Mouse (Mus musculus): ENCODE results near the gene Dlg2. TPM values are rescaled to one million over a fixed set of nuclear protein-coding genes. Genes with fewer than 3 reads are reported as not detected.

Dlg2 gene
- total RNA-seq, 2 experiments from 2014 or later, result 1.9 to 3.1 TPM

DNA sequence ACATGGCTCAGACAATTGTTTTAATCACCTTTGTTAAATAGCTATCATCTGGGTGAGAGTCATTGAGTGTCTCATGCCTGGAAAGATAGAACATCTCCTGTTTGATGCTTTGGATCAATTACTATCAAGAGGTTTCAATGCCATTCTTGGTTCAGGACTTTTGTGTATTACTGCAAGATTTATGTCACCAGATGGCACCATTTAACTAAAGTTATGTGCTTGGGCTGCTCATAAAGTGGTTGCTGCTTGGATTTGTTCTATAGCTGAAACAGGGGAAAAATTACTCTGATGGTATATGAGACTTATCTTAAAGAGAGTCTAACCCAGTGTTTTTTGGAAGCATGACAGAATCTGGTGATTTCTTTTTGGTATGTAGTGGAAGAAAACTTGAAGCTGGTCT is 35.8 kb downstream of the Dlg2 start:
- intact Hi-C loops (cut with DNase I), result loop anchor here (5.0 kb wide), 1 partner anchor 715 kb away; no protein-coding TSS in a partner anchor
- no peak for DNase-seq

DNA sequence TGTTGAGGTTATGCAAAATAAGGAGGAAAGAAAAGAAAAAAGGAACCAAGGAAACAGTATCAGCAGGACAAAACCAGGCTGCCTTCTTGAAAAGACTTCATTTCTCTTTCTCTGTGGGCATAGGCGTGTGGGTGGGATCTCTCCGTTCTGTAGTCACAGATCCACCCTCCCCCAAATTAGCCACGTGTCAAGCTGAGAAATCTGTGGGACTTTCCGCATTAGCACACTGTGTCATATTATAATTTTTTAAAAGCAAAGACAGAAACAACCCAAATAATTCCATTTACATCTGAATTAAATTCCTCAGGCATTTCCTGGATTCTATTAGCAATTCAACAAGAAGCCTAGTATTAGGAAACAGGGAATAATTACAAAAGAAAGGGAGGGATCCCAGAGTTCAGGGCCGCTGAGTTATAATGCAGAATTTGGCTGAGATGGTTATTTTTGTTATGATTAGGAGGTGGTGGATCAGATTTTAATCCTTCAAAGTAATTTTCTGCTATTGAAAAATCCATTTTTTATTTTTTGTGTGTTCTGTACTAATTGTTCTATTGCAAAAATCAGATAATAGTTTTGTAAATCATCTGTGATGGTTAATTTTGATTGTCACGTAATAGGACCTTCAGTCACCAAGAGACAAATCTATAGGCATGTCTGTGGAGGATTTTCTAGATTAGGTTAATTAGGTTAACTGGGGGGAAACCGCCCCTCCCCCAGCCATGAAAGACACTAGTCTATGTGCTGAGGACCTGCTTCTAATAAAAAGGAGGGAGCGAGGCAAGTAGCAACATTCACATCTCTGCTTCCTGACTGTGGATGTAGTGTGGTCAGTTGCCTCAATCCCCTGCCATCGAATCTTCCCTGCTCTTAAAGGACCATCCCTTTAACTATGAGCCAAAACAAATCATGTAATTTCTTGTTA is 63.3 kb downstream of the Dlg2 start:
- DNase-seq, result no peak
- intact Hi-C loops (cut with DNase I), result no loop called here

DNA sequence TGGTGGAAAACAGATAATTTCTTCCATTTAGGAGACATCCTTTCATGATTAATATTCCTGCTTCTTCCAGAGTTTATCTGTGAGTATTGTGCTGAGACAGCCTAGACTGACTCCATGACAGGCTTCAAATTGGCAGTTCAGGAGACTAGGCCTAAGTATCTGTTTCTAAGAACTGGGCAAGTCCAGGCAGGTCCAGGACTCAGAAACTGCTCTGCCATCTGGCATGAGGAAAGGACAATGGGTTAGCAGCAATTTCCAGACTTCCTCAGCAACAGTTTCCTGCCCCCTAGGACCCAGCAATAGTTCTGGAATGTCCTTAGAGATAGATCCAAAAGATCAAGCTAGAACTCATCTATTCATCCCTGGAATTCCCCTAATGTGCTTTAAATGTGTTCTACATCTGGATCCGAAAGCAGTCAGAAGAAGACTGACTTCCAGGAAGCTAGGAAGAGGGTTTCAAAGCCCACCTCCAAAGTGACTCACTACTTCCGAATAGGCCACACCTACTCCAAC is 64.4 kb downstream of the Dlg2 start:
- DNase-seq, result no peak

DNA sequence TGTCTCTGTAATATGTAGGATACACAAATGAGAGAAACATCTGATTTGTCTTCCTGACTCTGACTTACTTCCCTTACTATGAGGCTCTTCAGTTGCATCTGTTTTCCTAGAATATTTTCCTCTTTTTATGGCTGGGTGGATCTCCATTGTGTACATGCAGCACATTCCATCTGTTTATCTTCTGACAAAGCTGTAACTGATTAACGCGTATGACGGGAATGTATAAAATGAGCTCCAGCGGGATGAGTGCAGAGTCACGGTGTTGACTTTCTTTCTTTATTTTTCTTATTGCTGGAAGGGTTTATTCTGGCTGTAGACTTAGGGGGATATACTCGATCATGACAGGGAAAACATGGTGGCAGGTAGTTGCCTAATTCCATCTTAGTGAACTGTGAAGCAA is 76.9 kb downstream of the Dlg2 start:
- DNase-seq, result no peak
- intact Hi-C loops (cut with DNase I), result no loop called here

More for the DNA sequence above, 64.4 kb downstream of the Dlg2 start:
- intact Hi-C loops (cut with DNase I), result no loop called here

DNA sequence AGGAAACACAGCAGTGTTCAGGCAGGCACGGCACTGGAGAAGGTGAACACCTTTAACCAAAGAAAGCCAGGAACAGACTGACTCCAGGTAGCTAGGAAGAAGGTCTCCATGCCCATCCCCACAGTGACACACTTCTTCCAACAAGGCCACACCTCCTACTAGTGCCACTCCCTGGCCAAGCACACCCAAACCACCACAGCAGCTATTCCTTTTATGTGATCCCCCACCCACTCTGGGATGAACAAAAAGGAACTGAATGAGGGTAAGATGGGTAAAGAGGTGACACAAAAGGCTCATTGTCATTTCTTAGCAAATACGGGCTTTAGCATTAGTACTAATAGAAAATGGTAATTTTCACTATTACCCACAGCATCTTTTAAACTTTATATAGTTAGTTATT is 77.9 kb downstream of the Dlg2 start:
- intact Hi-C loops (cut with DNase I), result no loop called here
- no peak for DNase-seq

DNA sequence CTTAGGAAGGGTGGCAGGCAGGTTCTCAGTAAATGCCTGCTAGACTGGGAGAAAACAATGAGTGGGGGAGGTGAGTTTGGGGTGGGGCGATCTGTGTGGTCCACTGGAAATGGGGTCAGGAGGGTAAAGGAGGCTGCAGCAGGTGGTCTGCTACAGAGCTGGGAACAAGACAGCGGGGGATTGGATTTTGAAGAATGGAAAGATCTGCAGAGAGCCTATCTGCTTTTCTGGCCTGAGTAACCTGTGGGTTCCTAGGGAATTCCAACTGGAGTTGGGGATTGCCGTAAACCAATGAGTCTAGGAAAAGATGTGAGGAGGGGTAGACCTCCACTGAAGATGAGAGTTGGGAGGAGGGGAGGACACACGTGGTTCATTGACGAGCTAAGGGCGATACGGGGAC is 92.7 kb downstream of the Dlg2 start:
- intact Hi-C loops (cut with DNase I), result no loop called here
- DNase-seq, result no peak

DNA sequence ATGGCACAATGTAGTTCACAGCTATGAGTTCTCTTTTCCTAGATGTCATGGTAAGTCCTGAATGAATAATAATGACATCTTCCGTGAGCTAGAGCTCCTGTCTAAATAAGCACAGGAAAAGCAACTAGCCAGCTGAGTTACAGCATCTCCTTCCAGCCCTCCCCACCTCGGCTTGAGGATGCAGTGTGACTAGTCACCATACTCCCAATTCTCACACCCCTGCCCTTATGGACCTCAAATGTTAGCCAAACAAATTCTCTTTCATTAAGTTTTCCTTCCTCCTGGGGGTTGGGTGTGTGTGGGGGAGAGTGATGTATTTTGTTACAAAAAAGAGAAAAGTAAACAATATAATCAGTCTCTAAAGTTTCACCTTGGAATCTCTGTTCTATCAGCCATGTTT is 111.3 kb downstream of the Dlg2 start:
- intact Hi-C loops (cut with DNase I), result no loop called here

DNA sequence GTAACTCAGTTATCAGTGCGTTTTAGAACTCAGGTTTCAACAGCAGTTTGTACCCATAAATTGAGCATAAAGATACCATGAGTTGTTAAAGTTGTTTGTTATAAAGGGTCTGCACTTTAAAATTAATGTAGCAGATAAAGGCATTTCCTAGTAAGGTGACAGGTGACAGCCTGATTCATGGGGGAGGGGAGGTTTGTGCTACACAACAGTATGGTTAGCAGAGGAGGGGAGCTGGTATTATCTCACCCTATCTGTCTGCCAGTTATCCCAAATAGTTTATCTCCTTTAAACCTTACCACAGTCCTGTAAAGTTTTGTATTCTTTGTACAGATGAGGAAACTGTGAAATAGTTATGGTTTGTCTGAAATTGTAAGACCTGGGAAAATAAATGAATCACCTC is 111.8 kb downstream of the Dlg2 start:
- no peak for DNase-seq
- intact Hi-C loops (cut with DNase I), result no loop called here

More for the DNA sequence above, 111.3 kb downstream of the Dlg2 start:
- no peak for DNase-seq

DNA sequence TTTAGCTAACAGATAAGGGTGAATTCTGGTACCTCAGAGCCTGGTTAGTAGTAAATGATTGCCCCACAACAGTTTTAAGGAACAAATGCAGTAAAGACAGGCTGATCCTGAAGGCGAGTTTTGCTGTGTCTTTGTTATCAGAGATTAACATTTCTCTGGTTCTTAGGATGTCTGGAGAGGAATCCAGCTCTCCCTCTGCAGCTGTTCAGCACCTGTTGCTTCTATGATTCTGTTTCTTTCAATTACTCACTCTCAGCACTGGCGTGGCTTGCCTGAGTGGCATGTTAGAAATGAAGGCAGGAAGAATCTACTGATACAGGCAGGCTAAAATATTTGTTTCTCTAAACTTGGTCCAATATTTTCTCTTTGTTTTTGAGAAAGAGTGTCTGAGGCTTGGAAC is 133.3 kb downstream of the Dlg2 start:
- intact Hi-C loops (cut with DNase I), result no loop called here
- no peak for DNase-seq

DNA sequence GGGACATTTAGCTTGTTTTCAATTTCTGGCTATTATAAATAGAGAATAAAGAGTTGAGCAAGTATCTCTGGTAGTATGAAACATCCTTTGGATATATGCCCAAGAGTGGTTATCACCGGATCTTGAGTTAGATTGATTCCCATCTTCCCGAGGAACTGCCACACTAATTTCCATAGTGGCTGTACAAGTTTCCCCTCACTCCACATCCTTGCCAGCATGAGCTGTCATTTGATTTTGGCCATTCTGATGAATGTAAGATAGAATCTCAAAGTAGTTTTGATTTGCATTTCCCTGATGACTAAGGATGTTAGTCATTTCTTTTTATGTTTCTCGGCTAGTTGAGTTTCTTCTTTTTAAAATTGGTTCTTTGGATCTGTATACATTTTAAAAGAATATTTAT is 154.1 kb downstream of the Dlg2 start:
- no peak for DNase-seq
- intact Hi-C loops (cut with DNase I), result no loop called here

DNA sequence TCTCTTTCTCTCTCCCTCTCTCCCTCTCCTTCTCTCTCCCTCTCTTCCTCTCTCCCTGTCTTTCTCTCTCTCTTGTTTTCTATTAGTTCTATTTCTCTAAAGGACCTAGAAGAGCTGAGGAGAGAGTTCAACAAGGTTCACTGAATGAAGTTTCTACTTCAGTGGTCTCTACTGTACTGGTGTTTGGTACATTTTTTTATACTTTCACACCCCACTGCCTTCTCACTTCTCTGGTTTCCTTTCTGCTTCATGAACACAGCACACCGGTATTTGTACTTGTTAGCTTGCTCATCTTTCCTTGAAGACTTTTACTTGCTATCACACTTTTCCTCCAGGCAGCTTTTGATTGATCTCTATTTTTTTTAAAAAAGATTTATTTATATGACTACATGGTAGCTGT is 173.0 kb downstream of the Dlg2 start:
- DNase-seq, result no peak
- intact Hi-C loops (cut with DNase I), result no loop called here

DNA sequence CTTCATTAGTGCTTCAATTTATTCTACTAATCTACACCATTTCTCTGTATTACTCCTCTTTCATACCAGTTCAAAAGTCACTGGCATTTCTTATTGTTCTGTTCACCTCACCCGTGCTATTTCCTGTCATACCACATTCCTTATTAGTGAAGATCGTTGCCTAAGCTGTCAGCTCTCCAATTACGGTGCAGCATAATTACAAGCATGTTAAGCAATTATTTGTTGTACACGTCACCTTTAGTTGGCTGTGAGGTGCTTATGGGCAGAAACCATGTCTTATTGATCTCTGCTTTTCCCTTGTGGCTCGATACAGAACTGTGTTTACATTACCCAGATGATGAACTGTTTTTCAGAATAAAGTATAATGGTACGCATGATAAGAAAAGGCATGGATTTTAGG is 174.7 kb downstream of the Dlg2 start:
- intact Hi-C loops (cut with DNase I), result no loop called here
- DNase-seq, result no peak

DNA sequence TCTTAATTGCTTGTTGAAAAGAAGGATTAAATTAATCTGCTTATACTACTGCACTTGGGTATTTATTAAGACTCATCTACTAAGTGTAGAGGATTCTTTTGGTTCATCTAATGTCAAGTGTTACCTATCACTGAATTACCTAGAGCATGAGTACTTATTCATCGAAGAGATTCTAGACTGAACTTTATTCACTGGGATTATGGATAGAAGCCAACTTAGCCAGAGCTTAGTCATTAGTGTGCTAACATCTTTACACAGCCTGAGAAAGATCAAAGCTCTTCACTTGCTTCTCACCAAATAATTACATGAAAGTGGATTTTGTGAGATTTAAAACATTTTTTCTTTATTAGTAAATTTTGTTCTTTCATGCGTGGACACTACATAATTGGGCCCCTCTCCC is 175.1 kb downstream of the Dlg2 start:
- intact Hi-C loops (cut with DNase I), result no loop called here
- no peak for DNase-seq

DNA sequence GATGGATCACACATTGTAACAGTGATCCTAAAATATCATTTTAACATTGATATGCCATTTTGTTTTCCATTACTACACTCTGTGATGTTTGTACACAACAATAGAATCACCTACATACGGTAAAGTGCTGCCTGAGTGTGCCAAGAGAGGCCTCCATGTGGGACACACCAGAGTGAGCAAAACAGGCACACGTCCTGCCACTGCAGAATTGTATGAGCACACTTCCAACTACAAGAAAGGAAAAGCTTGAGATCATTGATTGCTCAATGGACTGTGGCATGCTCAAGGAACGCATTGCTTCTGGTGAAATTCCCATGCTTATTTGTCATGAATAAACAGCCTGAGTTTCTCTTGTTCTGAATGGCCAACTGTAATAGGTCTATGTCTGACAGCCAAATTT is 182.1 kb downstream of the Dlg2 start:
- DNase-seq, result no peak
- intact Hi-C loops (cut with DNase I), result no loop called here

DNA sequence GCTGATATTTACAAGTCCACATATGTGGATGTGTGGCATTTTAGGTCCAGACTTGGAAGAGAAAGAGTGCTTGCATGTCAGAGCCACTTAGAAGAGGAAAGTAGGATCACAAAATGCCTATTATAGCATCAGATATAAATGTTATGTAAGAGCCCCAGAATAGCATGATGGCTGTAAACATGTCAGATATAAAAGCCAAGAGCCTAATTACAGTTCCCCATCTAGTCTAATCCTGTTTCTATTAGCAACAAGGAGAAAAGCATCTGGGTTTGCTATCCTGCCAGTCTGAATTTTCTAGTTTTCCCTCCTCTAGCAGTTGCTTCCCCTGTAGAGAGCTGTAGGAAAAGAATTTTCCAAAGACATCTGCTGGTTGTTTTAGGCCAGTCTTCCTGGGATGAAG is 217.6 kb downstream of the Dlg2 start:
- no peak for DNase-seq
- intact Hi-C loops (cut with DNase I), result no loop called here

DNA sequence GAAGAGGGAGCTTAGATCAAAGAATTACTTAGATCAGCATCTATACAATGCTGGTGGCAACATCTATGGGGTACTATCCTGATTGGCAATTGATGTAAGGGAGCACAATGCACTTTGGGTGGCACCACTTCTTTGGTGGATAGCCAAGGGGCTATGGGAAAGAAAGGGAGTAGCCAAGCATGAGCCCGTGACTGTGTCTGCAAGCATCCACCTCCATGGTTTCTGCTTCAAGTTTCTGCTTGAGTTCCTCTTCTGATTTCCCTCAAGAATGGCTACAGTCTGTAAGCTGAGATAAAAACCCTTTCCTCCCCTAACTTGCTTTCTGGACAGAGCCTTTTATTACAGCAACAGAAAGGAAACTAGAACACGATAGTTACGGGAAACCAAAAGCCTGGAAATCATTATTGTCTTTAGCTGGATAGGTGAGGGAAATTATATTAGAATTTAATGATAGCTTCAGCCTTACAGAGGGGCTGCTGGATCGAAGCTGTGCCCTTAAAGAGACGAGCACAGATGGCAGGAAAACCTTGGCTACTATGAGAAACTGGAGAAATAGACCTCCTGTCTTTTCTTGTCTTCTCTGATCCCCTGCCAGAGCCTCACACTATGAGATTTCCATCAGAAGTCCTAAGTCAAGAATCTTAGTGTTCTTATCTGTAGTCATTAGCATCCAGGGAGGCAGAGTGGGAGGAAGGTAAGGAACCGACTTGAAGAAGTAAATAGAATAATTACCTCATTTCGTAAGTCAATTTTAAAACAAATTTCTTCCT is 219.9 kb downstream of the Dlg2 start:
- DNase-seq, result no peak
- intact Hi-C loops (cut with DNase I), result no loop called here

DNA sequence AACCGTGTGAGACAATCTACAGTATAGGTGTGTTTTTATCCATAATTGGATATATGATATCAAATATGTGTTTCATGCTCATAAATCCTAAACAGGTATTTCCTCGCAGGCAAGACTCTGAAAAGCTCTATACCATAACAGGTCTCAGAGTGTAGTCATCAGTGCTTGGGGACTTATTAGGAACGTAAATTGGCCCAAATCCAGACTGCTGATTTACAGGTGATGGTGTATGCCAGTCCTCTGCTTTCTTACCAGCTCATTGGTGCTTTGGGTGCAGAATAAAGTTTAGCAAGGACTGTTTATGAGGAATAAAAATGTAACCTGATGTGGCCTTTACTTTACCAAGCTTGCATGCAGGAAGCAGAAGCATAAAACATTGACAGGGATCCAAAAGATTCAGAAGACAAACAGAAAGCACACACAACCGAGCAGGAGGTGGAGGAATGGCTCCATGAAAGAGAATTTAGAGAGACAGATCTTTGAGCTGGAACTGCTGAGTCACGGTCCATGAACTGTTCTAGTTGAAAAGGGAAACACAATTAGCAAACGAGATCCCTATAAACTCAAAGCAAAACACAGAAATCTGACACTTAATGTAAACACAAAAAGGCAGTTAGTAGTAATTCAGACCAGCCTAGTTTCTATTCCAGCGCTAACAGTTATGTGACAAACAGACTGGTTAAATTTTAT is 226.8 kb downstream of the Dlg2 start:
- intact Hi-C loops (cut with DNase I), result no loop called here
- DNase-seq, result no peak

DNA sequence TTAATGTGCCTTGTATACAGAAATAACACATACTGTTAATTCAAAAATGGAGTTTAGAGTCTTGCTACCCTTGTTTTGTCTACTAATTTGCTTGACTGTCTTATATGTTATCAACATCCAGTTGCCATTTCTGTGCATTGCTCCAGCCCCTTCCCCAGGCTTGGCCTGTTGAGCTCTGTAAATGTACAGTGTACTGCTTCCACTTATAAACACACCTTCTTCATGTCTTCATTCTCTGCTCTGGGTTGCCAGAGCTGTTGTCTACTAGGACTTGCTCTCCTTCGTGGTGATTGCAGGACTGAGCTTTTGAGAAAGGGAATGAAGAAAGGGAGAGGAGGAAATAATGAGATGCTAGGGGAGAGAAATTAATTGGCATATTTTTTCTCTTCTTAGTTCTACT is 227.5 kb downstream of the Dlg2 start:
- no peak for DNase-seq
- intact Hi-C loops (cut with DNase I), result no loop called here

DNA sequence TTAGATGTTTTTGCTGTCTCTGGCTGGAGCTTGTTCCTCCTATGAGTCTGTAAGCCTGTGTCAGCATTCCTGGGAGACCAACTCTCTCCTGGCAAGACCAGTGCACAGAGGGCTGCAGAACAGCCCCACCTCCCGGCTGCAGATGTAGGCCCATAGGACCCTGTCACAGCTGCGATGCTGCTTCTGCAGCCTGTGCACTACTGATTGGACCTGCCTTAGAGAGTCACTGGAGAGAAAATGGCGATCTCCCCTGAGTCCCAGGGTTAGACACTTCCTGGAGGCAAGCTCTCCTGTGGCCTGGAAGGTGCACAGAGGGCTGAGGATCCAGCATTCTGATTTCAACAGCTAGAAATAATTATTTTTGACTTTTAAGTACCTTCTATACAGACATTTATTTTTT is 257.6 kb downstream of the Dlg2 start:
- intact Hi-C loops (cut with DNase I), result no loop called here
- DNase-seq, result no peak

DNA sequence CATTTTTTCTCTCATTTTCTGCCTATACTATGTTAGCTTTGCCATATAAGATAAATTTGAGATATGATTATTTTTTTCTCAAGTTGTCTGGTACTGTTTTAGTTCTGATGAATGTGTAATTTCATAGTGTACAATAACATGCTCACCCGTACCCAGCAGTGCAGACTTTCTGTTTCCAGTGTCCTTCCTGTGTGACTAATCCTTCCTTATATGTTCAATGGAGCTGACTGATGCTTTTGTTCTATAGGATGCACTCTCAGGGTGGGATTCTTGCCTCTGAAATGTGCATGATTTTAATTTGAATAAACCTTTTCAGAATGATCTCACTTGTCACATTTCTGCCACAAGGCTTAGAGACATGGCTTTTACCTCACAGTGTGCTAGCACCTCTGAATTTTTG is 259.9 kb downstream of the Dlg2 start:
- no peak for DNase-seq
- intact Hi-C loops (cut with DNase I), result no loop called here

DNA sequence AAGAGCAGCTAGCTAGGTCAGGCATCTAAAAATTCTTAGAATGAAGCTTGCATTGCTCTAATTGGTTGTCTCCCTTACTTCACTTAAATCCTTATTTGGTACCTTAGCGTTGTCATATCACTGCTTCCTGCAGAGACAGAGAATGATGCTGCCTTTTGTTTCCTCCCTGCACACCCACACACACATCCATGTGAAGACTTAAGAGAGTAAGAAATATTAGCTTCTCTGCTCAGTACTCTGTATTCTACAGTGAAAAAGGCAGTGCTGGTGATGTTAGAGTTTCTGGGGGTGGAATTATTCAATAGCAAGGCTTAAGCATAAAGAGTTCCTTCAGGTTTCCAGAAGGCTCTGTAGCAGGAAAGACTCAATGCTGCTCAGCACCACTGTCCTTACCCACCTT is 272.2 kb downstream of the Dlg2 start:
- intact Hi-C loops (cut with DNase I), result no loop called here
- no peak for DNase-seq
